Mouse (Mus musculus) embryonic facial prominence, embryonic 14.5 days (tissue): Measurements from ENCODE around the gene Naa80. TPM values are rescaled to one million over a fixed set of nuclear protein-coding genes. Genes with fewer than 3 reads are reported as not detected.
A peak's percentile ranks its signal among the peaks of the same experiment; 100 is the strongest.

Experiments used
- ATAC-seq: fragments of 200-750 bp; cut with Nextera tagmentation; 2 replicates; pipeline ENCODE4 v1.8.0; 2017; ENCODE audit warnings: low read depth, moderate number of reproducible peaks, moderate TSS enrichment
- DNase-seq: peaks from one replicate; pipeline ENCODE4 v3.0.0-alpha.2; 2015; ENCODE audit warnings: low spot score
- H3K27ac ChIP-seq: fragments of 300-500 bp; sonication (generic); replicated peaks from 2 replicates; pipeline ENCODE4 v1.5.1; 2014; ENCODE audit warnings: low read depth, mild to moderate bottlenecking, low read length, moderate library complexity
- H3K27me3 ChIP-seq: fragments of 300-500 bp; sonication (generic); replicated peaks from 2 replicates; pipeline ENCODE4 v1.6.1; 2014; ENCODE audit warnings: low read length; ENCODE audit not compliant: control insufficient read depth, insufficient read depth
- H3K36me3 ChIP-seq: fragments of 300-500 bp; sonication (generic); 2 replicates; pipeline ENCODE4 v1.6.1; 2014; ENCODE audit warnings: low read length, mixed read lengths; ENCODE audit not compliant: control insufficient read depth, insufficient read depth
- H3K4me1 ChIP-seq: fragments of 300-500 bp; sonication (generic); 2 replicates; pipeline ENCODE4 v1.6.1; 2014; ENCODE audit warnings: antibody characterized with exemption, low read length; ENCODE audit not compliant: control insufficient read depth, insufficient read depth
- H3K4me2 ChIP-seq: fragments of 300-500 bp; sonication (generic); 2 replicates; pipeline ENCODE4 v1.6.1; 2014; ENCODE audit warnings: low read depth, mild to moderate bottlenecking, low read length, moderate library complexity, mixed read lengths
- H3K4me3 ChIP-seq: fragments of 300-500 bp; sonication (generic); 2 replicates; pipeline ENCODE4 v1.5.1; 2014; ENCODE audit warnings: low read depth, mild to moderate bottlenecking, low read length
- H3K9ac ChIP-seq: fragments of 300-500 bp; sonication (generic); 2 replicates; pipeline ENCODE4 v1.6.1; 2014; ENCODE audit warnings: low read depth, mild to moderate bottlenecking, low read length, moderate library complexity, mixed read lengths
- H3K9me3 ChIP-seq: fragments of 300-500 bp; sonication (generic); 2 replicates; pipeline ENCODE4 v1.6.1; 2016; ENCODE audit warnings: low read length; ENCODE audit not compliant: control insufficient read depth
- WGBS: fragments of 180-500 bp; shearing (Covaris S2); extraction: QIAGEN DNeasy Blood & Tissue Kit; methylation state at CpG from one replicate; pipeline ENCODE4 v1.1.7; 2014; 5-methylcytosine and 5-hydroxymethylcytosine counted together
- polyA plus RNA-seq: library from polyadenylated mRNA; unstranded; fragments of >200 nt; fragmentation: Nextera tagmentation; extraction: Ambion mirVana; gene quantifications from 2 replicates; pipeline ENCODE4 v1.2.1, GENCODE M21; 2014

The Naa80 gene
- polyA plus RNA-seq, 1 experiment from 2014 or later: 15.9 TPM

- ATAC-seq (peak; percentile 68), DNase-seq (peak; percentile 96)
- peak within 1 kb of the TSS; percentile 38 for H3K9ac ChIP-seq
- peak within 1 kb of the TSS; percentile 36; the same call in 1 of the 2 replicates for H3K27ac ChIP-seq
- 2% methylated on average over 20 of the region's 20 CpGs for WGBS
- no peaks in the 10 kb centered on the region for H3K27me3 ChIP-seq
- H3K4me3 ChIP-seq: peak within 1 kb of the TSS; percentile 7
- peak within 1 kb of the TSS; percentile 56 for H3K4me2 ChIP-seq
- peaks cover 34% of the 10 kb centered on the region for H3K4me1 ChIP-seq
- no peaks in the 10 kb centered on the region for H3K9me3 ChIP-seq
- H3K36me3 ChIP-seq: peaks cover 16% of the 10 kb centered on the region
Measured at GRCm38 (mm10) chr9:107547026-107547425, 31.7 kb upstream of the Naa80 start, which contains the start of gene Zmynd10. TSS of gene Zmynd10 (plus strand) at chr9:107547298.

- Histone ChIP-seq H3K4me2 (no peak overlapping the region), H3K36me3 (peaks cover 16% of the 10 kb centered on the region), H3K9me3 (no peaks in the 10 kb centered on the region), H3K9ac (no peak overlapping the region), H3K4me3 (no peak overlapping the region), H3K27me3 (no peaks in the 10 kb centered on the region), H3K27ac (no peak overlapping the region), H3K4me1 (peaks cover 34% of the 10 kb centered on the region)
- 80% methylated on average over 5 of the region's 5 CpGs for WGBS
- ATAC-seq (no peak), DNase-seq (no peak)
Measured at GRCm38 (mm10) chr9:107547957-107548356, 30.7 kb upstream of the Naa80 start.

- H3K27ac ChIP-seq: no peak overlapping the region
- no peaks in the 10 kb centered on the region for H3K9me3 ChIP-seq
- DNase-seq (no peak), ATAC-seq (no peak)
- H3K36me3 ChIP-seq: peaks cover 16% of the 10 kb centered on the region
- H3K4me1 ChIP-seq: peaks cover 40% of the 10 kb centered on the region
- no peaks in the 10 kb centered on the region for H3K27me3 ChIP-seq
- H3K4me3 ChIP-seq: no peak overlapping the region
- H3K4me2 ChIP-seq: no peak overlapping the region
- H3K9ac ChIP-seq: no peak overlapping the region
- 88% methylated on average over 10 of the region's 10 CpGs for WGBS
Measured at GRCm38 (mm10) chr9:107548820-107549219, 29.9 kb upstream of the Naa80 start.

DNA sequence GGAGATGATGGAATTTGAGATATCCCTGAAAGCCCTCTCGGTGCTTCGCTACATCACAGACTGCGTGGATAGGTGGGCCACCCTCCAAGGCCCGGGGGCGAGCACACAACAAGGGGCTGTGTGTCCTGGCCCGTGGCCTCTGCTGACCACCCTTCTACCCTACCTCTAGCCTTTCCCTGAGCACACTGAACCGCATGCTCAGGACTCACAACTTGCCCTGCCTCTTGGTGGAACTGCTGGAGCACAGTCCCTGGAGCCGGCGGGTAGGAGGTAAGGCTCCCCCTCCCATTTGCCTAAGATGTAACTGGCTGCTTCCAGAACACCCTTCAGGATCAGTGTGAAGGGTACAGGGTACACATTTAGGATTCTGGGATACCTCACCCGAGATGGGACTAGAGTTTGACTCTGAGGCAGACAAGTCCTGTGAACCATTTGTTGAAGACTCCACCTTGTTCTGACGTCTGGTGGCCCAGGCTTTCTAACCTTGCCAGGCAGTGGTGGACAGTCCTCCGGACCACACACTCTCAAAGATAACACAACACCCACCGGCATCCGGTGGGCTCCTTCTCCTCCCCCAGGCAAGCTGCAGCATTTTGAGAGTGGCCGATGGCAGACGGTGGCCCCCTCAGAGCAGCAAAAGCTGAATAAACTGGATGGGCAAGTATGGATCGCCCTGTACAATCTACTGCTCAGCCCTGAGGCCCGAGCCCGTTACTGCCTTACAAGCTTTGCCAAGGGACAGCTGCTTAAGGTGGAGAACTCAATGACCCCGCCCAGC lies 29.2 kb upstream of the Naa80 start:
- no peak for DNase-seq
- Histone ChIP-seq H3K36me3 (peaks cover 9% of the 10 kb centered on the region), H3K27ac (no peak overlapping the region), H3K27me3 (no peaks in the 10 kb centered on the region), H3K9ac (no peak overlapping the region), H3K9me3 (no peaks in the 10 kb centered on the region), H3K4me3 (no peak overlapping the region), H3K4me2 (no peak overlapping the region), H3K4me1 (peaks cover 40% of the 10 kb centered on the region)
- ATAC-seq: no peak
- 75% methylated on average over 19 of the region's 20 CpGs for WGBS

GRCm38 (mm10) chr9:107550491-107551116 lies 28.1 kb upstream of the Naa80 start:
- peaks cover 43% of the 10 kb centered on the region for H3K4me1 ChIP-seq
- H3K4me2 ChIP-seq: peak overlapping the region; percentile 90
- H3K27me3 ChIP-seq: no peaks in the 10 kb centered on the region
- peak overlapping the region; percentile 58 for H3K4me3 ChIP-seq
- H3K27ac ChIP-seq: peak overlapping the region; percentile 86
- no peaks in the 10 kb centered on the region for H3K9me3 ChIP-seq
- WGBS: 36% methylated on average over 23 of the region's 23 CpGs
- ATAC-seq (no peak), DNase-seq (no peak)
- H3K36me3 ChIP-seq: no peaks in the 10 kb centered on the region
- peak overlapping the region; percentile 79 for H3K9ac ChIP-seq

DNA sequence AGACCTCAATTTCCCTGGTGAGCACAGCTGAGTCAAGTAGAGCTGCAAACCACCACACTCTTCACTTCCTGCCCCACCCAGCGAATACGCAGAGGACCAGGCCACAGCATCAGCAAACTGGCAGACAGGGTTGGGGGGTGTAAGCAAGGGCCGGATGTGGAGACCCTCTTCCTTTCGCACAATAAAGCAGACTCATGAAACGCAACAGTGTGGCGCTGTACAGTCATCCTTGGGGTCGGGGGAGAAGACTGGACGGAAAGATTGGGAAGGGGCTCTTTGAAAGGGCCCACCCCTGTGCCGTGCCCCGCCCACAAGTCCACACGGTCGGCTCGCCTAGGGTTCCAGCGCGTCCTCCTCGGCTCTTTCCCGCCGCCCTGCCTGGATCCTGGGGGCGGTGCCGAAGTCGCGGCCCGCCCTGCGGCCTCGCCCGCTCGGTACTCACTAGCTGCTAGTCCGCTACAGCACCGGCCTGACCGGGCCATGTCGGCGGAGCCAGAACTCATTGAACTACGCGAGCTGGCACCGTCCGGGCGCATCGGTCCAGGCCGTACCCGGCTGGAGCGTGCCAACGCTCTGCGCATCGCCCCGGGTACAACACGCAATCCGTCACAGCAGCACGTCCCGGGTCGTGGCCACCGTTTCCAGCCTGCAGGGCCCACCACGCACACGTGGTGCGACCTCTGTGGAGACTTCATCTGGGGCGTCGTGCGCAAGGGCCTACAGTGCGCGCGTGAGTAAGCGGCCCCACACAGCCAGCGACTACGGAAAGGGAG lies 27.4 kb upstream of the Naa80 start, which contains the start of gene Rassf1:
Rassf1 (plus strand) TSS at position 439 of the 773 bp plus-strand sequence.
- Histone ChIP-seq H3K27me3 (no peaks in the 10 kb centered on the region), H3K9ac (peak within 1 kb of the TSS; percentile 79), H3K9me3 (no peaks in the 10 kb centered on the region), H3K4me1 (peaks cover 49% of the 10 kb centered on the region), H3K4me2 (peak within 1 kb of the TSS; percentile 90), H3K4me3 (peak within 1 kb of the TSS; percentile 58), H3K27ac (peak within 1 kb of the TSS; percentile 86), H3K36me3 (no peaks in the 10 kb centered on the region)
- under 1% methylated on average over 41 of the region's 63 CpGs for WGBS
- ATAC-seq (peak; percentile 41), DNase-seq (peak; percentile 84)

- peak overlapping the region; percentile 90 for H3K4me2 ChIP-seq
- peak overlapping the region; percentile 58 for H3K4me3 ChIP-seq
- H3K27ac ChIP-seq: peak overlapping the region; percentile 86
- peaks cover 49% of the 10 kb centered on the region for H3K4me1 ChIP-seq
- H3K9ac ChIP-seq: peak overlapping the region; percentile 79
- no peaks in the 10 kb centered on the region for H3K27me3 ChIP-seq
- WGBS: 9% methylated on average over 8 of the region's 8 CpGs
- peaks cover 5% of the 10 kb centered on the region; the same call in 1 of the 2 replicates for H3K36me3 ChIP-seq
- peak; percentile 76 for DNase-seq
- no peak for ATAC-seq
- H3K9me3 ChIP-seq: no peaks in the 10 kb centered on the region
Measured at GRCm38 (mm10) chr9:107551890-107552355, 26.8 kb upstream of the Naa80 start.

- no peak overlapping the region; the same call in 1 of the 2 replicates for H3K27ac ChIP-seq
- H3K9ac ChIP-seq: peak overlapping the region; percentile 65; the same call in 1 of the 2 replicates
Measured at GRCm38 (mm10) chr9:107552690-107553393, 25.8 kb upstream of the Naa80 start.

More at GRCm38 (mm10) chr9:107552690-107553393, 25.8 kb upstream of the Naa80 start:
- ATAC-seq: no peak
- Histone ChIP-seq H3K4me1 (peaks cover 43% of the 10 kb centered on the region), H3K9me3 (no peaks in the 10 kb centered on the region), H3K4me3 (peak overlapping the region; percentile 83), H3K36me3 (peaks cover 14% of the 10 kb centered on the region), H3K4me2 (peak overlapping the region; percentile 90), H3K27me3 (no peaks in the 10 kb centered on the region)
- 80% methylated on average over 5 of the region's 5 CpGs for WGBS
- no peak for DNase-seq
